Mouse (Mus musculus): ENCODE data around the gene Npvf.
"Not testable (repeated sequence)": the region's sequence is repeated elsewhere in the genome, so short reads cannot be mapped to it uniquely, and the experiment has no call there.

Npvf gene

GRCm38 (mm10) chr6:50640377-50640776, 13.9 kb downstream of the Npvf start:
- DNase-seq (ENCODE audit: low read depth, low spot score): peak; percentile 19

GRCm38 (mm10) chr6:50639656-50640055, 14.6 kb downstream of the Npvf start:
- no peak for DNase-seq (ENCODE audit: low read depth, low spot score)

GRCm38 (mm10) chr6:50626170-50626569, 28.1 kb downstream of the Npvf start:
- not testable (repeated sequence) for DNase-seq (ENCODE audit: low read depth, low spot score)

- peak; percentile 21 for DNase-seq (ENCODE audit: low read depth, low spot score)
Measured at GRCm38 (mm10) chr6:50618273-50618672, 36.0 kb downstream of the Npvf start.

GRCm38 (mm10) chr6:50601620-50602019, 52.6 kb downstream of the Npvf start:
- DNase-seq (ENCODE audit: low read depth, low spot score): peak; percentile 80

Measured in A20 (cell line).